Mouse (Mus musculus) forebrain, embryonic 15.5 days (tissue): ENCODE results near the gene Dhh. TPM values are rescaled to one million over a fixed set of nuclear protein-coding genes. Genes with fewer than 3 reads are reported as not detected.
A peak's percentile ranks its signal among the peaks of the same experiment; 100 is the strongest.

ENCODE experiments used
- ATAC-seq: fragments of 200-750 bp; cut with Nextera tagmentation; replicated peaks from 2 replicates; pipeline ENCODE4 v1.8.0; 2017; ENCODE audit warnings: mild to moderate bottlenecking, moderate TSS enrichment, moderate library complexity
- H3K27ac ChIP-seq: fragments of 300-500 bp; sonication (generic); replicated peaks from 2 replicates; pipeline ENCODE4 v1.5.1; 2015; ENCODE audit warnings: mild to moderate bottlenecking, inconsistent platforms
- H3K27me3 ChIP-seq: fragments of 300-500 bp; sonication (generic); 2 replicates; pipeline ENCODE4 v1.6.1; 2015; ENCODE audit warnings: inconsistent platforms
- H3K36me3 ChIP-seq: fragments of 300-500 bp; sonication (generic); 2 replicates; pipeline ENCODE4 v1.6.1; 2015; ENCODE audit warnings: mild to moderate bottlenecking, inconsistent platforms
- H3K4me1 ChIP-seq: fragments of 300-500 bp; sonication (generic); 2 replicates; pipeline ENCODE4 v1.6.1; 2015; ENCODE audit warnings: inconsistent platforms
- H3K4me2 ChIP-seq: fragments of 300-500 bp; sonication (generic); replicated peaks from 2 replicates; pipeline ENCODE4 v1.6.1; 2015; ENCODE audit warnings: mild to moderate bottlenecking, inconsistent platforms
- H3K4me3 ChIP-seq: fragments of 300-500 bp; sonication (generic); 2 replicates; pipeline ENCODE4 v1.5.1; 2015; ENCODE audit warnings: mild to moderate bottlenecking, inconsistent platforms
- H3K9ac ChIP-seq: fragments of 300-500 bp; sonication (generic); replicated peaks from 2 replicates; pipeline ENCODE4 v1.6.1; 2015; ENCODE audit warnings: mild to moderate bottlenecking, inconsistent platforms
- H3K9me3 ChIP-seq: fragments of 300-500 bp; sonication (generic); 2 replicates; pipeline ENCODE4 v1.6.1; 2016; ENCODE audit warnings: inconsistent platforms
- WGBS: fragments of 180-500 bp; shearing (Covaris S2); methylation state at CpG from one replicate; pipeline ENCODE4 v1.1.7; 2015; ENCODE audit warnings: mixed read lengths; 5-methylcytosine and 5-hydroxymethylcytosine counted together
- polyA plus RNA-seq: library from polyadenylated mRNA; unstranded; fragments of >200 nt; fragmentation: Nextera tagmentation; extraction: Ambion mirVana; gene quantifications from 2 replicates; pipeline ENCODE4 v1.2.1, GENCODE M21; 2015

Gene Dhh
- polyA plus RNA-seq, 1 experiment from 2014 or later = 0.52 TPM

GRCm38 (mm10) chr15:98902600-98902999 is 4.3 kb upstream of the Dhh start:
- Histone ChIP-seq H3K27me3 (peaks cover 22% of the 10 kb centered on the region; the same call in 1 of the 2 replicates), H3K9ac (no peak overlapping the region), H3K36me3 (peaks cover 41% of the 10 kb centered on the region), H3K4me2 (no peak overlapping the region), H3K27ac (no peak overlapping the region), H3K4me3 (no peak overlapping the region), H3K9me3 (no peaks in the 10 kb centered on the region), H3K4me1 (peaks cover 11% of the 10 kb centered on the region)
- WGBS = 92% methylated on average over 2 of the region's 2 CpGs
- no peak for ATAC-seq

- ATAC-seq = no peak
- WGBS = 75% methylated on average over 1 of the region's 1 CpGs
- H3K36me3 ChIP-seq = peaks cover 32% of the 10 kb centered on the region
Measured at GRCm38 (mm10) chr15:98901530-98901929, 3.2 kb upstream of the Dhh start.

GRCm38 (mm10) chr15:98897495-98897894 is 845 bp downstream of the Dhh start:
- 5% methylated on average over 10 of the region's 10 CpGs for WGBS
- Histone ChIP-seq H3K4me1 (peaks cover 40% of the 10 kb centered on the region), H3K4me2 (no peak overlapping the region), H3K4me3 (no peak overlapping the region), H3K27me3 (peaks cover 71% of the 10 kb centered on the region), H3K27ac (no peak overlapping the region), H3K9ac (no peak overlapping the region), H3K36me3 (no peaks in the 10 kb centered on the region), H3K9me3 (no peaks in the 10 kb centered on the region)
- no peak for ATAC-seq

More at GRCm38 (mm10) chr15:98901530-98901929, 3.2 kb upstream of the Dhh start:
- Histone ChIP-seq H3K4me2 (no peak overlapping the region), H3K9ac (no peak overlapping the region), H3K9me3 (no peaks in the 10 kb centered on the region), H3K27me3 (peaks cover 31% of the 10 kb centered on the region), H3K4me1 (peaks cover 13% of the 10 kb centered on the region), H3K27ac (no peak overlapping the region), H3K4me3 (no peak overlapping the region)

GRCm38 (mm10) chr15:98895635-98896589 is 2.4 kb downstream of the Dhh start:
- no peak overlapping the region for H3K27ac ChIP-seq
- 2% methylated on average over 41 of the region's 41 CpGs for WGBS
- no peaks in the 10 kb centered on the region for H3K36me3 ChIP-seq

GRCm38 (mm10) chr15:98894746-98895634 is 3.4 kb downstream of the Dhh start:
- no peak for ATAC-seq
- H3K36me3 ChIP-seq = no peaks in the 10 kb centered on the region
- peak overlapping the region; percentile 94 for H3K4me2 ChIP-seq
- H3K4me3 ChIP-seq = peak overlapping the region; percentile 49
- no peak overlapping the region for H3K27ac ChIP-seq
- peaks cover 85% of the 10 kb centered on the region for H3K27me3 ChIP-seq
- peak overlapping the region; percentile 37; the same call in 1 of the 2 replicates for H3K9ac ChIP-seq
- 1% methylated on average over 38 of the region's 38 CpGs for WGBS
- no peaks in the 10 kb centered on the region for H3K9me3 ChIP-seq
- H3K4me1 ChIP-seq = peaks cover 43% of the 10 kb centered on the region

More at GRCm38 (mm10) chr15:98895635-98896589, 2.4 kb downstream of the Dhh start:
- no peaks in the 10 kb centered on the region for H3K9me3 ChIP-seq
- peaks cover 81% of the 10 kb centered on the region for H3K27me3 ChIP-seq
- H3K4me3 ChIP-seq = peak overlapping the region; percentile 49
- peaks cover 43% of the 10 kb centered on the region for H3K4me1 ChIP-seq
- peak overlapping the region; percentile 37 for H3K4me2 ChIP-seq
- ATAC-seq = no peak
- 0 out of 2 replicates have a peak overlapping the region, but pooled peaks have one; percentile 11 for H3K9ac ChIP-seq

GRCm38 (mm10) chr15:98893940-98894745 is 4.2 kb downstream of the Dhh start, which contains the start of gene Rhebl1:
Rhebl1 (minus strand) TSS chr15:98894540.
- H3K36me3 ChIP-seq = no peaks in the 10 kb centered on the region
- H3K27ac ChIP-seq = no peak within 1 kb of the TSS
- ATAC-seq = 0 out of 2 replicates have a peak, but pooled peaks have one; percentile 23
- no peaks in the 10 kb centered on the region for H3K9me3 ChIP-seq
- H3K4me2 ChIP-seq = peak within 1 kb of the TSS; percentile 94
- H3K4me1 ChIP-seq = peaks cover 43% of the 10 kb centered on the region
- H3K27me3 ChIP-seq = peaks cover 79% of the 10 kb centered on the region
- under 1% methylated on average over 77 of the region's 77 CpGs for WGBS
- peak within 1 kb of the TSS; percentile 49 for H3K4me3 ChIP-seq
- peak within 1 kb of the TSS; percentile 37 for H3K9ac ChIP-seq

- Histone ChIP-seq H3K36me3 (no peaks in the 10 kb centered on the region), H3K27ac (no peak overlapping the region), H3K4me3 (no peak overlapping the region), H3K9ac (no peak overlapping the region), H3K4me1 (peaks cover 36% of the 10 kb centered on the region), H3K27me3 (peaks cover 68% of the 10 kb centered on the region), H3K9me3 (no peaks in the 10 kb centered on the region), H3K4me2 (no peak overlapping the region)
- no peak for ATAC-seq
- WGBS = 48% methylated on average over 4 of the region's 4 CpGs
Measured at GRCm38 (mm10) chr15:98893036-98893435, 5.3 kb downstream of the Dhh start.

GRCm38 (mm10) chr15:98891907-98892606 is 6.3 kb downstream of the Dhh start:
- no peaks in the 10 kb centered on the region for H3K9me3 ChIP-seq
- 40% methylated on average over 6 of the region's 6 CpGs for WGBS
- H3K27ac ChIP-seq = no peak overlapping the region
- peaks cover 60% of the 10 kb centered on the region for H3K27me3 ChIP-seq
- no peak overlapping the region for H3K9ac ChIP-seq
- no peak overlapping the region for H3K4me3 ChIP-seq
- peak; percentile 74 for ATAC-seq
- peaks cover 30% of the 10 kb centered on the region for H3K4me1 ChIP-seq
- H3K36me3 ChIP-seq = no peaks in the 10 kb centered on the region
- no peak overlapping the region for H3K4me2 ChIP-seq

GRCm38 (mm10) chr15:98891198-98891742 is 7.1 kb downstream of the Dhh start:
- Histone ChIP-seq H3K36me3 (no peaks in the 10 kb centered on the region), H3K4me1 (peaks cover 29% of the 10 kb centered on the region), H3K9me3 (no peaks in the 10 kb centered on the region), H3K9ac (no peak overlapping the region), H3K4me2 (no peak overlapping the region), H3K4me3 (0 out of 2 replicates have a peak overlapping the region, but pooled peaks have one; percentile 5), H3K27me3 (peaks cover 53% of the 10 kb centered on the region), H3K27ac (no peak overlapping the region)
- WGBS = 14% methylated on average over 19 of the region's 19 CpGs
- no peak for ATAC-seq

GRCm38 (mm10) chr15:98887526-98887925 is 10.8 kb downstream of the Dhh start:
- no peak overlapping the region for H3K4me2 ChIP-seq
- no peak overlapping the region for H3K9ac ChIP-seq
- H3K27me3 ChIP-seq = peaks cover 15% of the 10 kb centered on the region; the same call in 1 of the 2 replicates
- H3K4me1 ChIP-seq = peaks cover 3% of the 10 kb centered on the region; the same call in 1 of the 2 replicates
- no peaks in the 10 kb centered on the region for H3K36me3 ChIP-seq
- H3K27ac ChIP-seq = no peak overlapping the region
- 70% methylated on average over 7 of the region's 7 CpGs for WGBS
- H3K9me3 ChIP-seq = no peaks in the 10 kb centered on the region
- no peak overlapping the region for H3K4me3 ChIP-seq
- ATAC-seq = no peak
